Mouse (Mus musculus) small intestine, adult 2 months (tissue): Measurements from ENCODE around the gene Susd6. TPM values are rescaled to one million over a fixed set of nuclear protein-coding genes. Genes with fewer than 3 reads are reported as not detected.

Experiments
- H3K27ac ChIP-seq: fragments of 200-500 bp; 2 replicates; pipeline ENCODE4 v1.5.1; 2012; ENCODE audit warnings: low read depth, low read length, control low read depth, inconsistent platforms; ENCODE audit not compliant: insufficient read depth
- H3K27me3 ChIP-seq: fragments of 200-500 bp; 2 replicates; pipeline ENCODE4 v1.6.1; 2012; ENCODE audit warnings: mild to moderate bottlenecking, moderate library complexity, low read length, inconsistent platforms; ENCODE audit not compliant: control insufficient read depth, insufficient read depth
- H3K36me3 ChIP-seq: fragments of 200-500 bp; 2 replicates; pipeline ENCODE4 v1.6.1; 2012; ENCODE audit warnings: mild to moderate bottlenecking, low read length, control low read depth, inconsistent platforms; ENCODE audit not compliant: control insufficient read depth, insufficient read depth
- H3K4me1 ChIP-seq: fragments of 200-500 bp; 2 replicates; pipeline ENCODE4 v1.6.1; 2012; ENCODE audit warnings: low read length, inconsistent platforms, mixed read lengths; ENCODE audit not compliant: control insufficient read depth, insufficient read depth, insufficient read length
- H3K4me3 ChIP-seq: fragments of 200-500 bp; 2 replicates; pipeline ENCODE4 v1.5.1; 2012; ENCODE audit warnings: low read depth, mild to moderate bottlenecking, control low read depth, inconsistent platforms, low read length, moderate library complexity
- CTCF ChIP-seq: fragments of 200-500 bp; IDR thresholded peaks from 2 replicates; pipeline ENCODE4 v1.5.1; 2012; ENCODE audit warnings: low read depth, mild to moderate bottlenecking, control low read depth, inconsistent platforms, low read length, moderate library complexity, mixed read lengths; ENCODE audit not compliant: insufficient replicate concordance, insufficient read length; ENCODE audit errors: extremely low read depth
- POLR2A ChIP-seq: fragments of 200-500 bp; IDR thresholded peaks from 2 replicates; pipeline ENCODE4 v1.6.1; 2012; ENCODE audit warnings: low read depth, mild to moderate bottlenecking, control low read depth, inconsistent platforms, low read length, moderate library complexity
- WGBS: fragments of 180-500 bp; shearing (Covaris S2); methylation state at CpG from one replicate; pipeline ENCODE4 v1.1.7; 2018; 5-methylcytosine and 5-hydroxymethylcytosine counted together
- polyA plus RNA-seq: library from polyadenylated mRNA; depleted of rRNA; stranded (reverse); fragments of >200 nt; gene quantifications from 2 replicates; pipeline ENCODE4 v1.2.3, GENCODE M21; 2012

Gene Susd6
- polyA plus RNA-seq, 1 experiment: 54.9 TPM

DNA sequence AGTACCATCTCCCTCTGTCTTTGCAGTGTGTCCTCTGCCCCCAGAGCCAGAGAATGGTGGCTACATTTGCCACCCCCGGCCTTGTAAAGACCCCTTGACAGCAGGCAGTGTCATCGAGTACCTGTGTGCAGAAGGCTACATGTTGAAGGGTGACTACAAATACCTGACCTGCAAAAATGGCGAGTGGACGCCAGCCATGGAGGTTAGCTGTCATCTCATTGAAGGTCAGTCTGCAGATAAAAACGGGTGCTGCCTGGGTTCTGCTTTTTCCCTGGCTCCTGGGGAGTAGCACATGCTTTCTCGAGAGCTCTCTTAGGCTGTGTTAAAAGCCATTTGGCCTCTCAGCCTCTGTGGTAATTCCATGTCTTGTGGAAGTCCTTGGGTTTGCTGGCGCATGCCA is 78.1 kb downstream of the Susd6 start:
- TF ChIP-seq POLR2A: no peak
- TF ChIP-seq CTCF: no peak
- no peaks in the 10 kb centered on the region for H3K27me3 ChIP-seq
- H3K4me3 ChIP-seq: no peak overlapping the region
- H3K36me3 ChIP-seq: peaks cover 28% of the 10 kb centered on the region
- no peaks in the 10 kb centered on the region for H3K4me1 ChIP-seq
- H3K27ac ChIP-seq: no peak overlapping the region
- WGBS: 89% methylated on average over 7 of the region's 7 CpGs

- Histone ChIP-seq H3K4me3 (no peak overlapping the region), H3K27ac (no peak overlapping the region), H3K27me3 (no peaks in the 10 kb centered on the region), H3K36me3 (peaks cover 49% of the 10 kb centered on the region), H3K4me1 (peaks cover 7% of the 10 kb centered on the region)
- TF ChIP-seq CTCF (no peak), POLR2A (no peak)
- WGBS: 75% methylated on average over 7 of the region's 7 CpGs
Measured at GRCm38 (mm10) chr12:80877215-80878092, 87.1 kb downstream of the Susd6 start.

GRCm38 (mm10) chr12:80878093-80878430 is 87.8 kb downstream of the Susd6 start:
- peaks cover 49% of the 10 kb centered on the region for H3K36me3 ChIP-seq

DNA sequence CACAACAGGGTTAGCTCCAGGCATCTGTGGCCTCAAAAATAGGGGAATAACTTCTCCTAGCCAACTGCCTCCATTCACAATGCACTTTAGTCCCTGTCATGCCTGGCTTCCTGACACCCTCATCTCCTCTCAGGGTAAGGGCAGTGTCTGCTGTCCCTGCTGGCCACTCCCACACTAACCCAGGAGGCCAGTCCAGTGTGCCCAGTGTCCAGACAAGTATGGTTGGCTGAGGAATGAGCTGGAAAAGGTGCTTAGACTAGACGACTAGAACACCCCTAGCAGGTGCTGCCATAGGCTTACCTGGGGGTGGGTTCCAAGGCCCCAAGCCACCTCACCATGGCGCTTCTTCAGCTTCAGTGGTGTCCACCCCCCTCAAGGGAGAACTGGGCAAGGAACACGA is 88.3 kb downstream of the Susd6 start:
- H3K4me1 ChIP-seq: peaks cover 7% of the 10 kb centered on the region
- WGBS: 81% methylated on average over 3 of the region's 3 CpGs
- no peak overlapping the region for H3K27ac ChIP-seq
- H3K4me3 ChIP-seq: no peak overlapping the region
- TF ChIP-seq CTCF: no peak
- no peak for TF ChIP-seq POLR2A
- no peaks in the 10 kb centered on the region for H3K27me3 ChIP-seq
- H3K36me3 ChIP-seq: peaks cover 45% of the 10 kb centered on the region

More at GRCm38 (mm10) chr12:80878093-80878430, 87.8 kb downstream of the Susd6 start:
- Histone ChIP-seq H3K27ac (no peak overlapping the region), H3K4me1 (peaks cover 7% of the 10 kb centered on the region), H3K27me3 (no peaks in the 10 kb centered on the region), H3K4me3 (no peak overlapping the region)
- no peak for TF ChIP-seq POLR2A
- no peak for TF ChIP-seq CTCF
- 82% methylated on average over 6 of the region's 6 CpGs for WGBS

- TF ChIP-seq CTCF (no peak), POLR2A (no peak)
- Histone ChIP-seq H3K4me3 (no peak overlapping the region), H3K27me3 (no peaks in the 10 kb centered on the region), H3K27ac (no peak overlapping the region), H3K36me3 (peaks cover 40% of the 10 kb centered on the region), H3K4me1 (peaks cover 9% of the 10 kb centered on the region)
- 68% methylated on average over 4 of the region's 4 CpGs for WGBS
Measured at GRCm38 (mm10) chr12:80879267-80879666, 89.0 kb downstream of the Susd6 start.

DNA sequence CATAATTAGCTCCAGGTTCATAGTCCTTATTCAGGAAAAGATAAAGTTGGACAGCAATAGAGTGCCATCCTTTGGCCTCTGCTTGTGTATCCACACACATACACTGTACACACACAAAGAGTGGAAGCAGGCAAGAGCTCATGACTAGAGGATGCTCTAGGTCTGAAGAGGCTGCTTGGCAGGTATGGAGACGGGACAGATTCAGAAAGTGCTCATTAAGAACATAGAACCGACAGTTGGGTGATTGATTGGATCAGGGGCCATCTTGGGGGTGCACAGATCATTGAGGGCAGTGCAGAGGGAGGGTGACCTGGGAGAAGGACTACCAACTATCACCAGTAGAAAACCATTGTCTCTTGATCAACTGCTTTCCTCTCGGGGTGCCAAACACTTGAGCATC is 90.8 kb downstream of the Susd6 start:
- WGBS: 90% methylated on average over 3 of the region's 3 CpGs
- Histone ChIP-seq H3K36me3 (peaks cover 28% of the 10 kb centered on the region), H3K4me3 (no peak overlapping the region), H3K4me1 (peaks cover 9% of the 10 kb centered on the region), H3K27ac (no peak overlapping the region), H3K27me3 (no peaks in the 10 kb centered on the region)
- TF ChIP-seq CTCF: no peak
- TF ChIP-seq POLR2A: no peak

- Histone ChIP-seq H3K36me3 (peaks cover 11% of the 10 kb centered on the region; the same call in 1 of the 2 replicates), H3K4me1 (peaks cover 4% of the 10 kb centered on the region; the same call in 1 of the 2 replicates), H3K27me3 (no peaks in the 10 kb centered on the region), H3K27ac (no peak overlapping the region), H3K4me3 (no peak overlapping the region)
- 81% methylated on average over 3 of the region's 3 CpGs for WGBS
- TF ChIP-seq CTCF (no peak), POLR2A (no peak)
Measured at GRCm38 (mm10) chr12:80883278-80883677, 93.0 kb downstream of the Susd6 start.
